Mouse (Mus musculus): ENCODE results near the gene Slc25a41.

DNA sequence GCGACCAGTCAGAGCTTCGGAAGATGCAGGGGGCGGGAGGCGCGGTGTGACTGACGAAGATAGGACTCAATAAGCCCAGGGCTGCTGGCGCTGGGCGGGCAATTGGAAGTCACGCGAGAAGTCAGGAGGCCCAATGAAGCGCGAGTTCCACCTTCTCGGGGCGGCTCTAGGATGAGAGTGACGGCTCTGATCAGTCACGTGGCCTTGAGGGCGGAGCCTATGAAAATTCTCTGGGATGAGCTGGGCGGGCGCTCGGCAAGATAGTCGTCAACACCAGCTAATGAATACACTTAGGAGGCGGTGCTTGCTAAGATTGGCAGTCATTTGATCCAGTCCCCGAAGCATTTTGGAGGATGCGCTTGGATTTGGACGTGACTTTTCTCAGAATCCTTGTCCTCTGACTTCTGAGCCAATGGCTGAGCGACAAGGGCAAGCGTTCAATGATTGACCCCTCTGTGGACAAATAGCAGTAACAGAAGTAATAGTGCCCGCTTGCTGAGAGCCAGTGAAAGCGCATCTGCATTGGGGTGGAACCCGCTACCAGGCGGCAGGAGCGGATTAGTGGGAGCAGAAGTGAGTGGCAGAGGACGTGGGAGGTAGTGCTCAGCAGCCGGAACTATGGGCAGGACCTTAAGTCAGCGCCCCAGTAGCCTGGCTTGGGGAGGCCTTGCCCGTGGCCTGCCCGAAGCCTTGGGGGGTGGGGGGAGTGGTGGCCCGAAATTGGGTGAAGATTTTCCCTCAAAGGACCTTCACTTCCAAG lies 9.6 kb downstream of the Slc25a41 start:
- 0 out of 2 replicates have a peak, but pooled peaks have one; percentile 13 for TF ChIP-seq CTCF (IDR thresholded peaks at IDR 0.05; ENCODE audit: low read depth)
- TF ChIP-seq EP300 (IDR thresholded peaks at IDR 0.05; ENCODE audit: low read depth) = 0 out of 2 replicates have a peak, but pooled peaks have one; percentile 32
